Mouse (Mus musculus) duodenum, adult 2 months (tissue): ENCODE results near the gene Lrr1. TPM values are rescaled to one million over a fixed set of nuclear protein-coding genes. Genes with fewer than 3 reads are reported as not detected.

Experiments used
- polyA plus RNA-seq: library from polyadenylated mRNA; depleted of rRNA; stranded (reverse); fragments of >200 nt; gene quantifications from 2 replicates; pipeline ENCODE4 v1.2.3, GENCODE M21; 2012; ENCODE audit warnings: low replicate concordance; rRNA removed

Gene Lrr1
- 0.32 and 0.79 TPM in 2 replicates for polyA plus RNA-seq

GRCm38 (mm10) chr12:69168461-69169106 is at the start of gene Lrr1:
Gene Lrr1 (plus strand): TSS chr12:69168814.

DNA sequence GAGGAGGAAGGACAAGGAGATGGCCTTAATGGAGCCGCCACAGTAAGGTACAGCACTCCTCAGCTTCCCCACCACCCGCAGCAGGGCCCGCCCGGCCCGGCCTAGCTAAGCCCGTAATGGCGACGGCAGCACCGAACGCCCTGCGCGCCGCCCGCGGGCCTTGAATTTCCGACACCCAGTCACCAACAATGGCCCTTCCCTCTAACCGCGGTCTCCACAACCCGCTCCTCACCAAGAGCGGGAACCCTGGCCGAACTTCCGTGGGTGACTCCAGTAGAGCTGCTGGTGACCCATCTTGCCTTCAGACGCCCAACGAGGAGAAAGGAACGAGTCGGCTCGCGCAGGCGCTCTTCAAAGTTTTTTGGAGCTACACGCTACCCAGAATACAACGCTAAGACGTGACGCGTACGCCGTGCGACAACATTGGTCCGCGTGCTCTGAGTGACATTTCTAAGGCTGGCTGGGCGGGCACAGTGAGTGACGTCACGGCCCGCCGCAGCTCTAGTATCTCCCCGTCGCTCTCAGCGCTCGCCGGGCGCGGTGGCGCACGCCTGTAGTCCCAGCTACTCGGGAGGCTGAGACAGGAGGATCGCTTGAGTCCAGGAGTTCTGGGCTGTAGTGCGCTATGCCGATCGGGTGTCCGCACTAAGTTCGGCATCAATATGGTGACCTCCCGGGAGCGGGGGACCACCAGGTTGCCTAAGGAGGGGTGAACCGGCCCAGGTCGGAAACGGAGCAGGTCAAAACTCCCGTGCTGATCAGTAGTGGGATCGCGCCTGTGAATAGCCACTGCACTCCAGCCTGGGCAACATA is 9.6 kb upstream of the Lrr1 start, which contains the start of gene Rps29:
Gene Rps29, minus strand, starts transcription at position 422 of the 813 bp plus-strand sequence.

DNA sequence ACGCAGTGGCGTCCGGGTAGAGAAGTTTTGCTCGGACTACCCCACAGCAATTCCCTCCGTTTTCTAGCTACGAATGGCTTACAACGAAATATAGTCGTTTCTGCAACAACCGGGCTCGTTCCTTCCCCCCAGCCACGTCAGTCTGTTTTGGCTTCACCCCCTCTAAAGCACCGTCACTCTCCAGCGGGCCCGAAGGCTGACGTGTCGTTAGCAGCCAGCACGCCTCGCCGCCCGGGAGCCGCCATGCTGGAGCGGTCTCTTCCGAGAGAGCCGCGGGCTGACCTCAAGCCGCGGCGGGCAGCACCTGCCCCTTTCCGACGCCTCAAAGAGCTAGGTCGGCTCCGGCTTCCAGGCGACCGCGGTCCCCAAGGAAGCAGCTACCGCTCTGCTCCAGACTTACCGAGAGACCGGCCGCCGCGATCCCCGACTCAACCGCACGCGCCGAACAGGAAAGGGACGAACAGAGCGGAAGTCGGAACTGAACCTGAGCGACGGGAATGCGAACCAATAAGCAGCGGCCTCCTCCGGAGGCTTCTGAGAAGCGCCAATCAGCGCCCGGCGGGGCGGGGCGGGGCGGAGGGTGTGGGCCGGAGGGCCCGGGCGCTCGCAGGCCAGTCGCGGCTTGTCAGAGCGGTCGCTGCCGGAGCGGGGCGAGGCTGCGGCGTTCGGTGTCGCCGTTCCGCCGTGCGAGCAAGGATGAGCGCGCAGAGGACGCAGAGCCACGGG is 15.1 kb downstream of the Lrr1 start, which contains the start of the genes Rpl36al and Mgat2:
Gene Rpl36al, minus strand, starts transcription at position 501 of the 726 bp plus-strand sequence.
Gene Mgat2, plus strand, starts transcription at position 575 of the 726 bp plus-strand sequence.

GRCm38 (mm10) chr12:69196444-69197377 is 28.1 kb downstream of the Lrr1 start, which contains the start of gene Gm49383:
Gene Gm49383 (minus strand): TSS chr12:69197104.

DNA sequence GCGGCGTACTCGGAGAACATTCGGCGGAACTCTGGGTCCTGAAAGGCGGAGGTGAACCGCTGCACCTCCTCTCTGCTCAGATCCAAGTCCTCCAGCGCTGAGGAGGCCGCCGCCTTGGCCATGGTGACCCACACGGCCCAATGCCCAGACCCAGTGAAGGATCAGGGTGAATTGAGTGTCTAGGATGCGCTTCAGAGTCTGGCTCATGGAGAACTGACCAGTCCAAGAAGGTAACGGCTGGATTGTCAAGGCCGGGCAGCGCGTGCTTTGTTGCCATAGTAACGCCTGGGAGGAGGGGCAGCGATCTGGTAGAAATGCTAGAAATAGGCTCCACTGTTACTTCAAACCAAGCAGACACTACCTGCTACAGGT is 29.5 kb downstream of the Lrr1 start, which contains the start of gene Dnaaf2:
Gene Dnaaf2, minus strand, starts transcription at position 266 of the 372 bp plus-strand sequence.

DNA sequence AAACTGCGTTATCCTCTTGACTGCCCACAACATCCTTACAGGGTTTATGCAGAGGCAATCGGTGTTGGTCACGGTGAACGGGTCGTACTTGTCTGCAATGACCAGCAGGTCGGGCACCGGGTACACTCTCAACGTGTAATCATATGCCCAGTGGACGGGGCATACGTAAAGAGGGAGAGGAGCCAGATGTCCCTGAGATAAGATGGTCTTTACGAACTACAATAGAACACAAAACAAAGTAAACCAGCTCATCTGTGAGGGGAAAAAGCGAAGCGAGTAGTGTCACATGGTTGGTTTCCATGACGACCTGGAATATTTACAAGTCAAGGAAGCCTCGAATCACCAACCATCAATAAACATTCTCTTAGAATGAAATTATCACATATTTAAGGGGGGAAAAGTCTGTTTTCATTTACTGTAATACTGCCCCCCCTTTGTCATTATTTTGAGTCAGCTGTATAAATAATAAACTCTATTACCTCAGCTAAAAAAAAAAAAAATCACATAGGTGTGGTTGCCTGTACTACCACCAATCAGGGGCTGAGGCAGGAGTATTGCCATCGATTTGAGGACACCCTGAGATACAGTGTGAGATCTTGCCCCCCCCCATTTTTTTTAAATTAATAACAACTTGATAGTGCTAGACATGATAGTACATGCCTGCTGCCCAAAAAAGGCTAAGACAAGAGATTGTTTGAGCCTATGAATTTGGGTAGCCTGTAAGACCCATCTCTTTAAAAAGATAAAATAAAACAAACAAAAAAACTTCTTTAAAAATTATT is 35.6 kb downstream of the Lrr1 start, which contains the start of gene Gm49384:
Gene Gm49384, minus strand, starts transcription at position 216 of the 782 bp plus-strand sequence.

DNA sequence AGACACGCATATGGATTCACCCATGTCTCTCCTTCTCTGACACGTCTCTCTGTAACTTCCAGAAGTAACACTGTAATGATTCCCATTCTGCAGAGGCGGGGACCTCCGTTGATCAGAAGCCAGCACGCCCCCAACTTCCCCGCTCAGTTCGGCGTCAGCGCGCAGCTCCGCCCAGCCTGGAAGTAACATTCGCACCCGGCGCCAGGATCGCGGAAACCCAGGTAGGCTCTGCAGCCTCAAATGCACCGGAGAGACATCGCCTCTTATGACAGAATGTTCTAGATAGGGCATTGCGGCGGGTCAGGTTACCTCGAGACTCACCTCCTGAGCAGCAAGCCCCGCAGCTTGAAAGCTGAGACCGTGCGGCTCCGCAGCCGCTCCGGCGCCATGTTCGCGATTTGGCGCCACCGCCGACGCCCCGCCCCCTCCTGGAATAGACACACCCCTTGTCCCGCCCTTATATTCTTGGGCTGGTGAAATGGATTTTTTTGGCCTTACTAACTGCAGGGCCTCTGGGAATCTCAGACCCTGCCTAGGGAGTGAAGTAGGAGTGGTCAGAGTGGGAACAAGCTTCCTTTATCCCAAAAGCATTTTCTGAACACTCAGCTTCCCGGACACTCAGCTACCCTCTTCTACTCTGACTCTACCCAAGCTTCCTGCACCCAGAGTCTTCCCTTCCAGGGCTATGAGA is 59.3 kb downstream of the Lrr1 start, which contains the start of gene Pole2:
Gene Pole2, minus strand, starts transcription at position 420 of the 691 bp plus-strand sequence.

Other genes with a start within 250 kb of the Lrr1 start
- gene Rps29, start 9.6 kb upstream of the Lrr1 start, polyA plus RNA-seq = 981 and 1,371 TPM in 2 replicates
- 17.2 and 19.6 TPM in 2 replicates for gene Rpl36al, start 15.3 kb downstream of the Lrr1 start, polyA plus RNA-seq
- gene Mgat2, start 15.3 kb downstream of the Lrr1 start, polyA plus RNA-seq = 16.2 and 19.1 TPM in 2 replicates
- 1.3 and 3.2 TPM in 2 replicates for gene Gm49383, start 28.3 kb downstream of the Lrr1 start, polyA plus RNA-seq
- 0.50 and 0.89 TPM in 2 replicates for gene Dnaaf2, start 29.6 kb downstream of the Lrr1 start, polyA plus RNA-seq
- gene Gm49384, start 35.5 kb downstream of the Lrr1 start, polyA plus RNA-seq = not detected in 2 replicates
- 1.7 and 2.1 TPM in 2 replicates for gene Pole2, start 59.4 kb downstream of the Lrr1 start, polyA plus RNA-seq
- gene Klhdc1, start 72.4 kb downstream of the Lrr1 start, polyA plus RNA-seq = 0.14 and 0.18 TPM in 2 replicates
- gene Klhdc2, start 127.9 kb downstream of the Lrr1 start, polyA plus RNA-seq = 16.5 and 24.0 TPM in 2 replicates
- 0.27 and 0.35 TPM in 2 replicates for gene Nemf, start 188.4 kb downstream of the Lrr1 start, polyA plus RNA-seq
- 212 and 660 TPM in 2 replicates for gene Arf6, start 203.3 kb downstream of the Lrr1 start, polyA plus RNA-seq
- gene Gm9887, start 203.6 kb downstream of the Lrr1 start, polyA plus RNA-seq = 3.3 and 5.5 TPM in 2 replicates